Mouse (Mus musculus): ENCODE measurements around the gene Nf2. TPM values are rescaled to one million over a fixed set of nuclear protein-coding genes. Genes with fewer than 3 reads are reported as not detected.

The Nf2 gene
- polyA plus RNA-seq, 1 experiment = 43.5 TPM

- TF ChIP-seq CTCF (IDR thresholded peaks at IDR 0.05; ENCODE audit: extremely low read depth, insufficient read length, insufficient replicate concordance, low read depth, low read length) (no peak), POLR2A (IDR thresholded peaks at IDR 0.05; ENCODE audit: low read depth, low read length) (no peak)
- H3K27ac ChIP-seq (ENCODE audit: insufficient read depth, low read depth, low read length) = no peak overlapping the region
- H3K27me3 ChIP-seq (ENCODE audit: control insufficient read depth, insufficient read depth, low read length) = no peaks in the 10 kb centered on the region
- no peak overlapping the region for H3K4me3 ChIP-seq (ENCODE audit: low read depth, low read length)
- 73% methylated on average over 5 of the region's 5 CpGs for WGBS
- no peaks in the 10 kb centered on the region for H3K36me3 ChIP-seq (ENCODE audit: control insufficient read depth, insufficient read depth, low read length)
- peaks cover 8% of the 10 kb centered on the region for H3K4me1 ChIP-seq (ENCODE audit: control insufficient read depth, insufficient read depth, insufficient read length, low read length)
These were observed 12.0 kb downstream of the Nf2 start for GRCm38 (mm10) chr11:4837342-4837741.

GRCm38 (mm10) chr11:4836755-4837154, 12.6 kb downstream of the Nf2 start:
- H3K36me3 ChIP-seq (ENCODE audit: control insufficient read depth, insufficient read depth, low read length) = no peaks in the 10 kb centered on the region
- no peaks in the 10 kb centered on the region for H3K27me3 ChIP-seq (ENCODE audit: control insufficient read depth, insufficient read depth, low read length)
- 35% methylated on average over 6 of the region's 6 CpGs for WGBS
- no peak overlapping the region for H3K27ac ChIP-seq (ENCODE audit: insufficient read depth, low read depth, low read length)
- TF ChIP-seq CTCF (IDR thresholded peaks at IDR 0.05; ENCODE audit: extremely low read depth, insufficient read length, insufficient replicate concordance, low read depth, low read length) (peak; percentile 63; the same call in 1 of the 2 replicates), POLR2A (IDR thresholded peaks at IDR 0.05; ENCODE audit: low read depth, low read length) (no peak)
- H3K4me1 ChIP-seq (ENCODE audit: control insufficient read depth, insufficient read depth, insufficient read length, low read length) = peaks cover 8% of the 10 kb centered on the region
- H3K4me3 ChIP-seq (ENCODE audit: low read depth, low read length) = no peak overlapping the region

DNA sequence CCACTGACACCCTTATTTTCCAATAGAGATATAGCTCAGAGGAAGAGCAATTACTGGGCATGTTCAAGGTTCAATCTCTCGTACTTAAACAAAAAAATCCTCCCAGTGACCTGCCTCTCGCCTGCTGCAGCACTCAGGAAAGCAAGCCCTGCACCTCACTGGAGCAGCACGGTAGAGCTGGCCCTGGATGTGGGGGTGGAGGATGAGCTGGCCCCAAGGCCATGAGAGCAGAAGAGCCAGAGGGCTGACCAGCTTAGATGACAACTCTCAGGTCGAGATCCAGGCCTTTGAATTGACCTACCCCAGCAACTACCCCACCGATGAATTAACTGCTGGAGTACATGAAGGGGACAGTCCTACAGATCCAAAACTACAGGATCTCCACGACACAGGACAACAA, 13.9 kb downstream of the Nf2 start:
- Histone ChIP-seq H3K4me3 (ENCODE audit: low read depth, low read length) (no peak overlapping the region), H3K36me3 (ENCODE audit: control insufficient read depth, insufficient read depth, low read length) (no peaks in the 10 kb centered on the region), H3K27me3 (ENCODE audit: control insufficient read depth, insufficient read depth, low read length) (no peaks in the 10 kb centered on the region), H3K27ac (ENCODE audit: insufficient read depth, low read depth, low read length) (no peak overlapping the region), H3K4me1 (ENCODE audit: control insufficient read depth, insufficient read depth, insufficient read length, low read length) (peaks cover 8% of the 10 kb centered on the region)
- 45% methylated on average over 6 of the region's 6 CpGs for WGBS
- TF ChIP-seq CTCF (IDR thresholded peaks at IDR 0.05; ENCODE audit: extremely low read depth, insufficient read length, insufficient replicate concordance, low read depth, low read length) (no peak), POLR2A (IDR thresholded peaks at IDR 0.05; ENCODE audit: low read depth, low read length) (no peak)

- TF ChIP-seq POLR2A (IDR thresholded peaks at IDR 0.05; ENCODE audit: low read depth, low read length) = no peak
- TF ChIP-seq CTCF (IDR thresholded peaks at IDR 0.05; ENCODE audit: extremely low read depth, insufficient read length, insufficient replicate concordance, low read depth, low read length) = no peak
- H3K27ac ChIP-seq (ENCODE audit: insufficient read depth, low read depth, low read length) = no peak overlapping the region
- 62% methylated on average over 3 of the region's 3 CpGs for WGBS
- H3K4me1 ChIP-seq (ENCODE audit: control insufficient read depth, insufficient read depth, insufficient read length, low read length) = peaks cover 8% of the 10 kb centered on the region
- H3K4me3 ChIP-seq (ENCODE audit: low read depth, low read length) = no peak overlapping the region
- H3K27me3 ChIP-seq (ENCODE audit: control insufficient read depth, insufficient read depth, low read length) = no peaks in the 10 kb centered on the region
- no peaks in the 10 kb centered on the region for H3K36me3 ChIP-seq (ENCODE audit: control insufficient read depth, insufficient read depth, low read length)
These were observed 15.9 kb downstream of the Nf2 start for GRCm38 (mm10) chr11:4833295-4833939.

DNA sequence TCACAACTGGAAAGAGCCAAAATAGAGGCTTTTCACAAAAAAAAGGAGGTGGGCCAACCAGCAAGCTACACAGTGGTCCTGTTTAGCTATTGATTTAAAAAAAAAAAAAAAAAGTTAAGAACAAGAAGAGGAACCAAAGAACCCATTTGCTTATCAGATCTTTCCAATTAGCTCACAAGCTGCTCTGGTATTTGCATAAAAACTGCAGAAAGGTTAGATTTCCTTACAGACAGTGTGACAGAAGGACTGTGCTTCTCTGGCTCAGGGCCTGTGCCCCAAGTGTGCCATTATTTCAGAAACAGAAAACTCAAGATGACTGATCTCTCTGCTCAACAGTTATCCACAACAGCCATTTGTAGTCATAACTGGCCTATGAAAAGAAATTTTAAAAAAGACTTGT, 18.3 kb downstream of the Nf2 start:
- no peaks in the 10 kb centered on the region for H3K36me3 ChIP-seq (ENCODE audit: control insufficient read depth, insufficient read depth, low read length)
- no peak overlapping the region for H3K4me3 ChIP-seq (ENCODE audit: low read depth, low read length)
- H3K27ac ChIP-seq (ENCODE audit: insufficient read depth, low read depth, low read length) = no peak overlapping the region
- peaks cover 11% of the 10 kb centered on the region for H3K4me1 ChIP-seq (ENCODE audit: control insufficient read depth, insufficient read depth, insufficient read length, low read length)
- TF ChIP-seq POLR2A (IDR thresholded peaks at IDR 0.05; ENCODE audit: low read depth, low read length) = no peak
- TF ChIP-seq CTCF (IDR thresholded peaks at IDR 0.05; ENCODE audit: extremely low read depth, insufficient read length, insufficient replicate concordance, low read depth, low read length) = no peak
- no peaks in the 10 kb centered on the region for H3K27me3 ChIP-seq (ENCODE audit: control insufficient read depth, insufficient read depth, low read length)

GRCm38 (mm10) chr11:4827916-4828315, 21.4 kb downstream of the Nf2 start:
- Histone ChIP-seq H3K4me3 (ENCODE audit: low read depth, low read length) (no peak overlapping the region), H3K27me3 (ENCODE audit: control insufficient read depth, insufficient read depth, low read length) (no peaks in the 10 kb centered on the region), H3K4me1 (ENCODE audit: control insufficient read depth, insufficient read depth, insufficient read length, low read length) (peaks cover 15% of the 10 kb centered on the region), H3K27ac (ENCODE audit: insufficient read depth, low read depth, low read length) (no peak overlapping the region), H3K36me3 (ENCODE audit: control insufficient read depth, insufficient read depth, low read length) (no peaks in the 10 kb centered on the region)
- 63% methylated on average over 2 of the region's 2 CpGs for WGBS
- no peak for TF ChIP-seq POLR2A (IDR thresholded peaks at IDR 0.05; ENCODE audit: low read depth, low read length)
- no peak for TF ChIP-seq CTCF (IDR thresholded peaks at IDR 0.05; ENCODE audit: extremely low read depth, insufficient read length, insufficient replicate concordance, low read depth, low read length)

GRCm38 (mm10) chr11:4827340-4827739, 22.0 kb downstream of the Nf2 start:
- H3K27me3 ChIP-seq (ENCODE audit: control insufficient read depth, insufficient read depth, low read length) = no peaks in the 10 kb centered on the region
- no peak overlapping the region for H3K27ac ChIP-seq (ENCODE audit: insufficient read depth, low read depth, low read length)
- no peaks in the 10 kb centered on the region for H3K36me3 ChIP-seq (ENCODE audit: control insufficient read depth, insufficient read depth, low read length)
- no peak overlapping the region for H3K4me3 ChIP-seq (ENCODE audit: low read depth, low read length)
- H3K4me1 ChIP-seq (ENCODE audit: control insufficient read depth, insufficient read depth, insufficient read length, low read length) = peaks cover 14% of the 10 kb centered on the region; the same call in 1 of the 2 replicates
- TF ChIP-seq CTCF (IDR thresholded peaks at IDR 0.05; ENCODE audit: extremely low read depth, insufficient read length, insufficient replicate concordance, low read depth, low read length) (no peak), POLR2A (IDR thresholded peaks at IDR 0.05; ENCODE audit: low read depth, low read length) (no peak)
